8 mouse cellular contexts compared by ENCODE assay signal in genomic region chr14:31640346-31640889, GRCm38 (mm10). TPM values are rescaled to one million over a fixed set of nuclear protein-coding genes. Genes with fewer than 3 reads are reported as not detected.
DNase-seq lines count a peak whose midpoint lies in the region; ATAC-seq and TF ChIP-seq lines count a peak whose summit lies in the region.

Gene Gm49387 (minus strand): TSS chr14:31640878.

- TF ChIP-seq CTCF in left cerebral cortex, adult 2 months (IDR thresholded peaks at IDR 0.05) = no peak
- no peak for TF ChIP-seq CTCF in cortical plate, adult 2 months (IDR thresholded peaks at IDR 0.05; ENCODE audit: extremely low read depth, insufficient read depth, low read length)

- no peaks in the 10 kb centered on the region for H3K27me3 ChIP-seq in hindbrain, embryonic 14.5 days (ENCODE audit: control insufficient read depth, insufficient read depth, low read length)
- H3K27me3 ChIP-seq in midbrain, embryonic 11.5 days (ENCODE audit: control insufficient read depth, insufficient read depth, low read length) = no peaks in the 10 kb centered on the region

- H3K27ac ChIP-seq in left cerebral cortex, adult 2 months = peak within 1 kb of the TSS; percentile 87
- H3K27ac ChIP-seq in cortical plate, adult 2 months (ENCODE audit: insufficient read depth, low read length) = peak within 1 kb of the TSS; percentile 32; the same call in 1 of the 2 replicates
- peak within 1 kb of the TSS; percentile 80 for H3K27ac ChIP-seq in hindbrain, embryonic 14.5 days
- H3K27ac ChIP-seq in midbrain, embryonic 11.5 days (ENCODE audit: low read depth, low read length) = peak within 1 kb of the TSS; percentile 32

- H3K4me1 ChIP-seq in cortical plate, adult 2 months (ENCODE audit: control insufficient read depth, insufficient read depth, low read length) = 0 out of 2 replicates have a peak, but pooled peaks cover 1% of the 10 kb centered on the region
- peaks cover 12% of the 10 kb centered on the region; the same call in 1 of the 2 replicates for H3K4me1 ChIP-seq in hindbrain, embryonic 14.5 days (replicated peaks; ENCODE audit: control insufficient read depth, insufficient read depth, low read length)
- H3K4me1 ChIP-seq in midbrain, embryonic 11.5 days (ENCODE audit: control insufficient read depth, insufficient read depth, low read length) = peaks cover 8% of the 10 kb centered on the region; the same call in 1 of the 2 replicates

- H3K4me3 ChIP-seq in left cerebral cortex, adult 2 months = peak within 1 kb of the TSS; percentile 63
- H3K4me3 ChIP-seq in cortical plate, adult 2 months (ENCODE audit: insufficient read depth, low read length) = peak within 1 kb of the TSS; percentile 73
- peak within 1 kb of the TSS; percentile 47 for H3K4me3 ChIP-seq in hindbrain, embryonic 14.5 days (replicated peaks; ENCODE audit: low read length)
- H3K4me3 ChIP-seq in midbrain, embryonic 11.5 days (ENCODE audit: low read depth, low read length) = peak within 1 kb of the TSS; percentile 62

- H3K36me3 ChIP-seq in hindbrain, embryonic 14.5 days (replicated peaks; ENCODE audit: control insufficient read depth, insufficient read depth) = no peaks in the 10 kb centered on the region
- no peaks in the 10 kb centered on the region for H3K36me3 ChIP-seq in midbrain, embryonic 11.5 days (ENCODE audit: control insufficient read depth, insufficient read depth, low read length)

- peak within 1 kb of the TSS; percentile 82 for H3K4me2 ChIP-seq in hindbrain, embryonic 14.5 days (replicated peaks)
- H3K4me2 ChIP-seq in midbrain, embryonic 11.5 days = peak within 1 kb of the TSS; percentile 95

- WGBS in hindbrain, embryonic 14.5 days = 5% methylated on average over 26 of the region's 26 CpGs
- WGBS in midbrain, embryonic 11.5 days = 4% methylated on average over 26 of the region's 26 CpGs

- no peak for TF ChIP-seq POLR2A in cortical plate, adult 2 months (IDR thresholded peaks at IDR 0.05; ENCODE audit: extremely low read depth, insufficient read depth, low read length)

- peak within 1 kb of the TSS; percentile 63 for H3K9ac ChIP-seq in hindbrain, embryonic 14.5 days
- H3K9ac ChIP-seq in midbrain, embryonic 11.5 days (ENCODE audit: low read length) = peak within 1 kb of the TSS; percentile 61

- DNase-seq in left cerebral cortex, adult 2 months (ENCODE audit: extremely low spot score in 1 of 2, low spot score in 2 of 2) = no peak
- no peak for DNase-seq in left cerebral cortex, postnatal 10 days (ENCODE audit: extremely low spot score in 1 of 2, low spot score in 2 of 2)
- no peak for DNase-seq in hindbrain, embryonic 14.5 days (ENCODE audit: low spot score)
- DNase-seq in midbrain, embryonic 11.5 days (ENCODE audit: low spot score, missing footprints) = peak; percentile 93
- no peak for DNase-seq in natural killer cell, adult 2 months (ENCODE audit: low spot score in 2 of 2)
- DNase-seq in Muller cell, postnatal 12 days (ENCODE audit: inconsistent ontology term) = no peak
- DNase-seq in adrenal gland, adult 2 months = no peak

- ATAC-seq in hindbrain, embryonic 14.5 days (ENCODE audit: low FRiP score) = peak; percentile 35
- ATAC-seq in midbrain, embryonic 11.5 days (ENCODE audit: low FRiP score) = peak; percentile 71

- intact Hi-C loops in left cerebral cortex, adult 2 months (cut with DNase I) = no loop called here
- intact Hi-C loops in left cerebral cortex, postnatal 10 days (cut with DNase I) = no loop called here

- H3K9me3 ChIP-seq in hindbrain, embryonic 14.5 days (ENCODE audit: control insufficient read depth, low read length) = no peaks in the 10 kb centered on the region
- H3K9me3 ChIP-seq in midbrain, embryonic 11.5 days (ENCODE audit: control insufficient read depth, low read length) = no peaks in the 10 kb centered on the region

RNA-seq across cellular contexts. Expression of gene Gm49387, which starts in this region (rescaled TPM):
- not detected for total RNA-seq in left cerebral cortex, adult 2 months (2021)
- total RNA-seq in left cerebral cortex, postnatal 10 days (2021) = under 1 TPM in 1 of 2 experiments, not detected in 1; 0.79 TPM
- polyA plus RNA-seq in cortical plate, adult 2 months (2012; rRNA removed) = not detected in 2 replicates
- 1.5 TPM in 1 of 2 replicates, not detected in the other for polyA plus RNA-seq in hindbrain, embryonic 14.5 days (2014; fragmentation: Nextera tagmentation; extraction: Ambion mirVana)
- 1.3 TPM in 1 of 2 replicates, not detected in the other for polyA plus RNA-seq in midbrain, embryonic 11.5 days (2014; fragmentation: Nextera tagmentation; extraction: Ambion mirVana)
- 1 to 10 TPM in 1 of 2 experiments, not detected in 1; 2.3 TPM for total RNA-seq in adrenal gland, adult 2 months (2021)
- 1.9 TPM in 1 of 2 replicates, not detected in the other for polyA plus RNA-seq in adrenal gland, adult 2 months (2012; rRNA removed)

Comparison
In these comparisons a context has a peak if more than half of its experiments do, and no peak if none do; other contexts are left out.
1. H3K27ac ChIP-seq: peak in every context shown above with its lines; median percentile 87 in left cerebral cortex, adult 2 months; 80 in hindbrain, embryonic 14.5 days; 32 in cortical plate, adult 2 months; 32 in midbrain, embryonic 11.5 days.